Mouse (Mus musculus) cerebral cortex, adult 2 months (tissue): ENCODE data around the gene Nf2.

Experiments
- WGBS: fragments of 180-500 bp; shearing (Covaris S2); methylation state at CpG from one replicate; pipeline ENCODE4 v1.1.7; 2018; 5-methylcytosine and 5-hydroxymethylcytosine counted together

Nf2 gene

GRCm38 (mm10) chr11:4849258-4849943 is at the start of gene Nf2:
TSS of gene Nf2 (minus strand) at chr11:4849536.
- WGBS = under 1% methylated on average over 58 of the region's 60 CpGs

DNA sequence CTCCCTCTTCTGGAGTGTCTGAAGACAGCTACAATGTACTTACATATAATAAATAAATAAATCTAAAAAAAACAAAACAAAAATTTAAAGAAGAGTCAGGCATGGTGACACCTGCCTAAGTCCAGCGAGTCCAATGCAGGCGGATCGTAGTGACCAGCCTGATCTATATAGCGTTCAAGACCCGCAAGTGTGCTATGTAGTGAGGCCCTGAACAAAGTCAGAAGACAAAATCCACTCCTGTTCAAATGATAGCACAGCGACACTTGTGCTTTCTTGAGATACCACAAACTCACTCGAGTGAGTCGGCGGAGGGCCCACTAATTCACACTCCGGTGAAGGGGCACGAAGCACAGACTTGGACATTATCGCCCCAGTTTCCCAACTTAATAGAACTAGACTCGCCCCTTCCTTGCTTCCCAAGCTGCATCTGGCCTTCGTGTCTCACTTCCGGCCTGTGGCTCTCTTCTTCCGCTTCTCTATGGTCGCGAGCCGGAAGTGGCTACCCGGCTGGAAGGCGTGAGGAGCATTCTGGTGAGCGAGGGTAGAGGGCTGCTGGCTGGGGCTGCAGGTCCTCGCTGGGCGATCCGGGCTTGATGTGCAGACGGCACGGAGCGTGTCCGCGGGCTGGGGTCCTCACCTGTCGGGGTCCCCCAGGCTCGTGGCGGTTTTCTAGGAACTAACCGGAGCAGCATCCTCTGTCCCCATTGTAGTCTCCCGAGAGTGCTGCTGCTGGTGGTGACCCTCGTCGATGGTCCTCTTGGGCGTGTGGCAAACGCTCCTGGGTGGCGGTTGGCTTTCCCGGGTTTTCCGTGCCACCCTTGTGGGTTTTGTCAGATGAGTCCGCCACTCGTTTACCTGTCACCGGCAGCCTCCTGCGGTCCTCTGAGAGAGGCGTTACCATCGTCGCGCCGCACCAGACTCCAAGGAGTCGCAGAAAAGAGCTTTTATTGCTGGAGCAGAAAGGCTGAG is 45.8 kb upstream of the Nf2 start, which contains the start of gene Thoc5:
Thoc5 (plus strand) TSS at position 473 of the 969 bp plus-strand sequence.
- 2% methylated on average over 52 of the region's 52 CpGs for WGBS

- 87% methylated on average over 3 of the region's 3 CpGs for WGBS
Measured at GRCm38 (mm10) chr11:4886987-4887386, 37.7 kb upstream of the Nf2 start.

- 48% methylated on average over 2 of the region's 2 CpGs for WGBS
Measured at GRCm38 (mm10) chr11:4885385-4885903, 36.1 kb upstream of the Nf2 start.

DNA sequence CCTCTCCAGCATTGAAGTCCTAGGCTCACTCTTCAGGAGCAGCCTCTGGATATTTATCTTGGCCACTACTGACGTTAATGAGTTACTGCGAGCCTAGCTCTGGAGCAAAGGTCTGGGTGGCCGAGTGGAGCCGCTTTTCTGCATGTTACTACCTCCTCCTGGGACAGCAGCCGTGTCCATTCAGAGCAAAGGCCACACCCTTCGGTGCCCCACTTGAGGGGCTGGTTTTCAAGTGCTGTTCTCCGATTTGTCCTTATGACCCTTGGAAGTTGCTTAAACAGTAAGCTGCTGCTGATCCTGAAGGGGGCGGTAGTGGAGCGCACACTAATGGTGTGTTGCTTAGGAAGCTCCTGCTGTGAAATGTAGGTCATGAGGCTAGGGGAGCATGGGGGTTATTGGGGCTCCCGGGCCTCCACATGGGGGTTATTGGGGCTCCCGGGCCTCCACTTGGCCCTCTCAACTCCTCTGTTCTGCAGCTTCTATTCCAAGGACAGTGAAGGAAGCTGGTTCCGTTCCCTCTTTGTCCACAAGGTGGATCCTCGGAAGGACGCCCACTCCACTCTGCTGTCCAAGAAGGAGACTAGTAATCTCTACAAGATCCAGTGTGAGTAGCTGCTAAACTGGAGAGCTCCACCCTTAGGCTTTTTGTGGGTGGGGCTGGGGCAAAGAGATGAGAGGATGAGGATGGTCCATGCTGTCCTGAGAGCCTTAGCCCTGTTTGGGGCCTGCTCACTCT is 33.7 kb upstream of the Nf2 start:
- 55% methylated on average over 14 of the region's 14 CpGs for WGBS

DNA sequence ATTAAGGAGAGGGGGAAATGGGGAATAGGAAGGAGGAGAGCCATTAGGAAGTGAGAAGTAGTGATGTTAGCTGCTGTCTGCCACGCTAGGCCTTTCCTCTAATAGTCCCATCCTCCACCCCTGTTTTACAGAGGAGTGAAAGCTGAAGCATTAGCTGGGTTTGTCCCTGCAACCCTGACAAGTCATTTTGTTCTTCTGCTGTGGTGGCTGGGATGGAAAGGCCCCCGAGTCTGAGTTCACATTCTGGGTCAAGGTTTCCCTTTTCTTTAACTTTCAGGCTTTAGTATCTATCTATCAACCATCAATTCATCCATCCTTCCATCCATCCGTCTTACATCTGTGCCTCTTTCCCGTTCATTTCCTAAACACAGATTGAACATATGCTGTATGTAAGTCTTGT is 31.8 kb upstream of the Nf2 start:
- WGBS = 83% methylated on average over 4 of the region's 4 CpGs

GRCm38 (mm10) chr11:4874551-4874950 is 25.2 kb upstream of the Nf2 start:
- WGBS = 4% methylated on average over 10 of the region's 10 CpGs

DNA sequence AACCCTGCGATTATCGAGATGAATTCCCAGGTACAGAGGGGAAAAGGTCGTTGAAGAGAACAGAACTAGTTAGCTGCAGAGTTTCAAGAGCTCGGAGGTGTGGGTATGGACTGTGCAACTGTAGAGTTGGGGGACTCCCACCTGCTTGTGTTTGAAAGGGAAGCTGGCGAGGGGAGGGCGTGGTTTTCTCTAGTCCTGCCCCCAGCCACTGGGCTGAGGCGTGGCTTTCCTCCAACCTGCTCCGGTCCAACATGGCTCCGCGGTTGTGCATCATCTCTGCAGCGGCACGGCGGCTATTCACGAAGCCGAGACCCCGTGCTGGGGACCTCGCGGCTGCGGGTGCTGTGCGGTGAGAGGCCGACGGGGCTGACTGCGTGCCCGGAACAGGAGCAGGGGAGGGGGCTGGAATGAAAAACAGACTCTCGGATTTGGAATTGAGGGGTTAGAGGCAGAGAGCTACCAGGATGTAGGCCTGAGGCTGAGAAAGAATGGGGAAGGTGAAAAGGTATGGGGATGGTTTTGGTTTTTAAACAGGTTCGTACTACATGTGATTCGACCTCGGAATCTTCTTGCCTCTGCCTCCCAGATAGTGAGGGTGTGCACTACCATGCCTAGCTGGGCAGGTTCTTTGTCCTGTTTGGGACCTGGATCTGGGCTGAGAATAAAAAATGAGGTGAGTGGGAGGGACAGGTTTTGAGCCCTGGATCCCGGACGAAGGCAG is 24.6 kb upstream of the Nf2 start, which contains the start of gene Nipsnap1:
Nipsnap1 (plus strand) TSS at position 197 of the 721 bp plus-strand sequence.
- under 1% methylated on average over 30 of the region's 30 CpGs for WGBS

- WGBS = 30% methylated on average over 10 of the region's 10 CpGs
Measured at GRCm38 (mm10) chr11:4865645-4866251, 16.4 kb upstream of the Nf2 start.

DNA sequence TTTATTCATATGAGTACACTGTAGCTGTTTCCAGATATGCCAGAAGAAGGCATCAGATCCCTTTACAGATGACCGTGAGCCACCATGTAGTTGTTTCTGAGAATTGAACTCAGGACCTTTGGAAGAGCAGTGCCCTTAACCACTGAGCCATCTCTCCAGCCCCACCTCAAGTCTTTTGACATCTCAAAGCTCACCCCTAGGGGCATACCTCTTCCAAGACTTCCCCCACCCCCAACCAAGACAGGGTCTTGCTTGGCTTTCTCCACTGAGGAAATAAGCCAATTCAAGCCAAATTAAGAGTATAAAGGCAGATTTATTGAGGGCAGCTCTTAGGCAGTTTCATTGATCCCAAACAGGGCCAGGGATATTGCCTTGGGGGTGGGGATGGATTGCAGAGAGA is 13.4 kb upstream of the Nf2 start:
- 89% methylated on average over 1 of the region's 1 CpGs for WGBS

GRCm38 (mm10) chr11:4861816-4862604 is 12.7 kb upstream of the Nf2 start:
- 55% methylated on average over 11 of the region's 11 CpGs for WGBS

DNA sequence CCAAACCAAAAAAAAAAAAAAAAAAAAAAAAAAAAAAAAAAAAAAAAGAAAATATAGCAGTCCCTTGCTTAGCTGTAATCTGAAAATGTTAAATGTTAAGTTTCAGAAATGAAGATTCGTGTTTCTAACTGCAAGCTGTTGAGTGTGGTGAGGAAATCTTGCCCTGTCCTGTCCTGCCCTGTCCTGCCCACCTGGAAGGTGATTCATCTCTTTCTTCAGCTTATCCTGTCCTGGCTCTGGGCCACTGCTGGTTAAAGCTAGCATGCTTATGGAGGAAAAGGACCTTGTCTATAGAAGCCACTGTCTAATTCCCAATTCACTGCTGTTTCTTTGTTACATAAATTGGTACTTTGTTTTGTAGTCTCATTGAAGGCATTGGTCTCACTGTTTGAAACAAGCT is 11.7 kb upstream of the Nf2 start:
- 58% methylated on average over 1 of the region's 1 CpGs for WGBS

DNA sequence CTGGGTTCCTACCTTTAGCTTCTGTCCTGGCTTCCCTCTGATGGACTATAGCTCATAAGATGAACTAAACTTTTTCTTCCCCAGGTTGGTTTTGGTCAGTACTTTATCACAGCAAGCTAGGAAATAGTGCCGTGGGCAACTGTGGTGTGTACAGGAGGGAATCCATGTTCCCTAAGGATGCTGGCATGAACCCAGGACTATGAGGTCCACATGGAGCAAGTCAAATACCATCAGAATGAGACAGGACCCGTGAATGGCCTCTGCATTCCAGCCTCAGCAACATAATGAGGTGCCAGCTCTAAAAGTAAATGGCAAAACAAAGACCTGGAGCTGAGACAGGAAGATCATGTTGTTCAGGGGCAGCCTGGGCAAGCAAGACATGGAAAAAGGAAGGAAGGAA is 9.1 kb upstream of the Nf2 start:
- 67% methylated on average over 2 of the region's 2 CpGs for WGBS

GRCm38 (mm10) chr11:4854181-4854580 is 4.8 kb upstream of the Nf2 start:
- WGBS = 96% methylated on average over 5 of the region's 5 CpGs

- WGBS = 88% methylated on average over 2 of the region's 2 CpGs
Measured at GRCm38 (mm10) chr11:4850404-4850803, 1.1 kb upstream of the Nf2 start.

DNA sequence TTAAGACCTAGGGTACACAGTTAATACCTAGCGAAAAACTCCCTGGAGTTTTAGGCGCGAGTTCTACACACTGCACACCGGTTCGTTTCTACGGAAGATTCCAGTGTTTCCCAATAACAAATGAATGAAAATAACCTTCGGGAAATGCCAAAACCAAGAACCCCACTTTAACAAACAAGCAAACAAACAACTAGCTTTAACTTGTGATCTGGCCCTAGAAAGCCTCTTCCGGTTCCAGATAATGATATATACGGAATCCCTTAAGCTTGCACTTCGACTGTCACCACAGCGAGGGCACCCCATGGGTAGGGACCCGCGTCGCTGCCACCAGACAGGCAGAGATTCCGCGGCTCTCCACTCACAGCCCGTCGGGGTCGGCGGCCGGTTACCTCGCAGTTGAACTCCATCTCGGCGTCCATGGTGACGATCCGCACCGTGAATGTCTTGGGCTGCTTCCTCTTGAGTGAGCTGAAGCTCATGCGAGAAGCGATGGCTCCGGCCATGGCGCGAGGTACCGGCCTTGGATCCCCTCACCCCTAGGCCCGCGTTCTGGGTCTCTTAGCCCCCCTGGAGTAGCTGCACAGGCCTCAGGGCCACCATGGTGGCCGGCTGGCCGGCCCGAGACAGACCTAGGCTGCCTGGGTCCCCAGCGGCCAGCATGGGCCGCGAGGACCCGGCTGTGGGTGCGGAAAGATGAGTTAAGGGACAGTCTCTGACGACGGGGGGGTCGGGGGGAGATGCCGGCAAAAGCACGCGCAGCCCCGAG is 670 bp downstream of the Nf2 start:
- 1% methylated on average over 50 of the region's 50 CpGs for WGBS

- 57% methylated on average over 3 of the region's 3 CpGs for WGBS
Measured at GRCm38 (mm10) chr11:4840942-4841526, 8.3 kb downstream of the Nf2 start.

GRCm38 (mm10) chr11:4838235-4838634 is 11.1 kb downstream of the Nf2 start:
- WGBS = 90% methylated on average over 1 of the region's 1 CpGs

DNA sequence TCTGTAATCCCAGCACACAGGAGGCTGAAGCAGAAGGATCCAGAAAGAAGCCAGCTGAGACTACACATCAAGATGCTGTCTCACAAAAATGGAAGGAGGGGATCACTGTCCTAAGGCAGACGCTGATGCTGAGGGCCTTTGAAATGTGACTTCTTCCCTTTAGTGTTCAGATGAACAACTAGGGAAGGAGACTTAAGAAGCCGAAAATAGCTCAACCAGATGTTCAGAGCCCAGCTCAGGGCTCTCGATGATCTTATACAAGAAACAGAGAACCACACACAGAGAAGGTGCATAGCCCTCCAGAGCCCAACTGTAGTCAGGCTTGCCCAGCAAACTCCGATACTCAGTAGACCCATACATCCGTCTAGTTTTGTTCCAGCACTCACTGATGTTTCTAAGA is 12.0 kb downstream of the Nf2 start:
- WGBS = 55% methylated on average over 5 of the region's 5 CpGs
